Mouse (Mus musculus): ENCODE results near the gene Wfdc2. TPM values are rescaled to one million over a fixed set of nuclear protein-coding genes. Genes with fewer than 3 reads are reported as not detected.

Wfdc2 gene
- polyA plus RNA-seq, 1 experiment from 2014 or later: 5.5 TPM

DNA sequence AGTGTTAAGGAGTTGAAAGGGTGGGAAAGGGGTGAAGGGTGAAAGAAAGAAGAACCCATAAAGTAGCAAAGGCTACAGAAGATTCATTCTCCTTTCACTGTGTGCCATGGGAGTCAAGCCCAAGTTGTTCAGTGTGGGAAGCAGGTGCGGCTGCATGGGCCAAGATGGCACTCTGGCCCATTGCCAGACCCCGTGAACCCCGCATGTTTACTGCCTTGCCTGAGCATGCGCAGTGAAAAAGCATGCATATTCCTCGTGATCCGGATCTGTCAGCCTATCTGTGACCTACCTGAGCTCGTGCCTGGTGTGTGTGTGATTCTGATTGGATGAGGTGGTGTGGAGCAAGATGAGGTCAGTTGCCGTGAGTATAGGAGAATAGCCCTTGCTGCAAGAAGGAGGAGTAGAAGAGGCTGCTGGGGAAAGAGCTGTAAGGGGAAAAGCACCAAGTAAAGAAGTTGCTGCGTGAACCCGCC is 38.9 kb upstream of the Wfdc2 start:
- no peak for ATAC-seq (ENCODE audit: low FRiP score)
- 84% methylated on average over 10 of the region's 10 CpGs for WGBS
- no peak overlapping the region for H3K4me2 ChIP-seq

GRCm38 (mm10) chr2:164528557-164528956 is 33.7 kb upstream of the Wfdc2 start:
- Histone ChIP-seq H3K4me3 (no peak overlapping the region), H3K27ac (no peak overlapping the region), H3K9me3 (0 out of 2 replicates have a peak, but pooled peaks cover 8% of the 10 kb centered on the region), H3K4me1 (replicated peaks) (no peaks in the 10 kb centered on the region), H3K27me3 (no peaks in the 10 kb centered on the region), H3K36me3 (no peaks in the 10 kb centered on the region), H3K9ac (no peak overlapping the region), H3K4me2 (no peak overlapping the region)
- ATAC-seq (ENCODE audit: low FRiP score): no peak
- WGBS: 80% methylated on average over 5 of the region's 5 CpGs

More for the DNA sequence above, 38.9 kb upstream of the Wfdc2 start:
- Histone ChIP-seq H3K9me3 (0 out of 2 replicates have a peak, but pooled peaks cover 8% of the 10 kb centered on the region), H3K9ac (no peak overlapping the region), H3K27ac (no peak overlapping the region), H3K36me3 (no peaks in the 10 kb centered on the region), H3K4me3 (no peak overlapping the region), H3K27me3 (peaks cover 4% of the 10 kb centered on the region), H3K4me1 (replicated peaks) (peaks cover 9% of the 10 kb centered on the region; the same call in 1 of the 2 replicates)

GRCm38 (mm10) chr2:164531169-164531568 is 31.0 kb upstream of the Wfdc2 start:
- 5% methylated on average over 3 of the region's 3 CpGs for WGBS

GRCm38 (mm10) chr2:164534315-164534714 is 27.9 kb upstream of the Wfdc2 start:
- no peak overlapping the region for H3K27ac ChIP-seq
- H3K36me3 ChIP-seq: no peaks in the 10 kb centered on the region
- 82% methylated on average over 10 of the region's 10 CpGs for WGBS
- ATAC-seq (ENCODE audit: low FRiP score): no peak
- H3K9ac ChIP-seq: no peak overlapping the region
- H3K27me3 ChIP-seq: no peaks in the 10 kb centered on the region
- no peak overlapping the region for H3K4me2 ChIP-seq
- H3K4me3 ChIP-seq: no peak overlapping the region
- H3K9me3 ChIP-seq: no peaks in the 10 kb centered on the region
- no peaks in the 10 kb centered on the region for H3K4me1 ChIP-seq (replicated peaks)

More at GRCm38 (mm10) chr2:164531169-164531568, 31.0 kb upstream of the Wfdc2 start:
- H3K4me3 ChIP-seq: no peak overlapping the region
- ATAC-seq (ENCODE audit: low FRiP score): no peak
- H3K4me2 ChIP-seq: no peak overlapping the region
- H3K27ac ChIP-seq: no peak overlapping the region
- H3K36me3 ChIP-seq: no peaks in the 10 kb centered on the region
- H3K9me3 ChIP-seq: 0 out of 2 replicates have a peak, but pooled peaks cover 8% of the 10 kb centered on the region
- no peak overlapping the region for H3K9ac ChIP-seq
- H3K4me1 ChIP-seq (replicated peaks): no peaks in the 10 kb centered on the region
- H3K27me3 ChIP-seq: no peaks in the 10 kb centered on the region

DNA sequence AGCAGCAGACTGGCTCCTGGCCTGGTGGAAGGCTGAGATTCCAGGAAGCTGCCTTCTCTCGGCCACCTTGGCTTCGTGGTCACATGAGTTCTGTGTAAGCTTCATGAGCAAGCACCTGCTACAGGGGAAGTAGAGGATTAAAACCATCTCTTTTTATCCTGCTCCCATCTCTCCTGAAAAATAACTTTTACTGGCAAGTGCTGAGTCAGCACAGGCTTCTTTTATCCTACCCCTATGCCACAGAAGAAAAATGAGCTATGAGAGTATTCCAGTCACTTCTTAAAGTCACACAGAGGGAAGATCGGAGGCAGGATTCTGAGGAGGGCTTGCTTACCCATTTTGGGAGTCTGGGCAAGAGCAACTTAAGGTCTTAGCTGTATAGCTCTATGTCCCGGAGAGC is 25.2 kb upstream of the Wfdc2 start:
- Histone ChIP-seq H3K4me1 (replicated peaks) (no peaks in the 10 kb centered on the region), H3K27ac (no peak overlapping the region), H3K36me3 (no peaks in the 10 kb centered on the region), H3K4me3 (no peak overlapping the region), H3K9ac (no peak overlapping the region), H3K9me3 (no peaks in the 10 kb centered on the region), H3K27me3 (no peaks in the 10 kb centered on the region), H3K4me2 (no peak overlapping the region)
- ATAC-seq (ENCODE audit: low FRiP score): no peak
- WGBS: 88% methylated on average over 4 of the region's 4 CpGs

GRCm38 (mm10) chr2:164540652-164541427 is 21.4 kb upstream of the Wfdc2 start:
- WGBS: 54% methylated on average over 8 of the region's 8 CpGs
- H3K9me3 ChIP-seq: no peaks in the 10 kb centered on the region
- no peak overlapping the region for H3K4me2 ChIP-seq
- ATAC-seq (ENCODE audit: low FRiP score): no peak
- no peak overlapping the region for H3K27ac ChIP-seq
- no peak overlapping the region for H3K4me3 ChIP-seq
- 0 out of 2 replicates have a peak, but pooled peaks cover 3% of the 10 kb centered on the region for H3K27me3 ChIP-seq
- H3K4me1 ChIP-seq (replicated peaks): no peaks in the 10 kb centered on the region
- H3K36me3 ChIP-seq: no peaks in the 10 kb centered on the region
- H3K9ac ChIP-seq: no peak overlapping the region

GRCm38 (mm10) chr2:164542132-164542531 is 20.1 kb upstream of the Wfdc2 start:
- Histone ChIP-seq H3K36me3 (no peaks in the 10 kb centered on the region), H3K27ac (no peak overlapping the region), H3K4me3 (no peak overlapping the region), H3K9me3 (no peaks in the 10 kb centered on the region), H3K4me2 (no peak overlapping the region), H3K27me3 (0 out of 2 replicates have a peak, but pooled peaks cover 3% of the 10 kb centered on the region), H3K4me1 (replicated peaks) (no peaks in the 10 kb centered on the region), H3K9ac (no peak overlapping the region)
- WGBS: 84% methylated on average over 5 of the region's 5 CpGs
- no peak for ATAC-seq (ENCODE audit: low FRiP score)

DNA sequence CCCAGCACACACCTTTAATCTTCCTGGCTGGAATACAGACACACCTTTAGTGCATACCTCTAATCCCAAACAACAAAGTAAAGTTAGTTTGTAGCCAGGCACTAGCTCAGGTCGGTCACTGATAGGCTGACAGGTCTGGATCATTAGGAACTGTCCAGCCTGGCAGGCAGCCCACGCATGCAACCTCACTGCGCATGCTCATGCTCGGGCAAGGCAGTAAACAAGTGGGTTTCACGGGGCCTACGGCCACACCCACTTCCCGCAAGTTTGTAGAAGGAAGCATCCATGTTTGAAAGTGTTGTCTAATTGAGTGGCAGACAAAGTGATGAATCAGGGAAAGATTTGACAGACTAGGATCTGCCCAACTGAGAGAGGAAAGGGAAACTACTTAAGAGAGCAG is 19.6 kb upstream of the Wfdc2 start:
- Histone ChIP-seq H3K27me3 (0 out of 2 replicates have a peak, but pooled peaks cover 3% of the 10 kb centered on the region), H3K9ac (no peak overlapping the region), H3K9me3 (no peaks in the 10 kb centered on the region), H3K4me3 (no peak overlapping the region), H3K27ac (no peak overlapping the region), H3K4me2 (no peak overlapping the region), H3K4me1 (replicated peaks) (no peaks in the 10 kb centered on the region), H3K36me3 (no peaks in the 10 kb centered on the region)
- ATAC-seq (ENCODE audit: low FRiP score): no peak
- WGBS: 88% methylated on average over 7 of the region's 7 CpGs

DNA sequence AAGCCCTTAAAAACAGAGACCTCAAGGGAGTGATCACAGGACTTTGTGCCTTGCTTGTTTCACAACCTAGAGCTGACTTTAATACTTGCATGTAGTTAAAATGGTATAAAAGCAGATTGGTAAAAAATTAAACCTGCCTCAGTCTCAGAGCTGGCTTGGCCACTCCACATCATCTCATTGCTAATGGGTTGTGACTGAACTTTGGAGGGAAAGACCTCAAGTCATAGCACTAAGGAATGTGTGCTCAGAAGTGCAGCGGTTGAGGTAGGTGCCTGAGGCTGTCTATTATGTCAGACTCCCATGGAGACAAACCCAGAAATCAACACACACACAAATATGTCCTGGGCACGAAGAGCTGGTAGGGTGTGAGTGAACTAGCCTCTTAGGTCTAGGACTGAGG is 18.5 kb upstream of the Wfdc2 start:
- H3K27ac ChIP-seq: no peak overlapping the region
- no peak overlapping the region for H3K4me2 ChIP-seq
- H3K4me3 ChIP-seq: no peak overlapping the region
- 77% methylated on average over 2 of the region's 2 CpGs for WGBS
- 0 out of 2 replicates have a peak, but pooled peaks cover 3% of the 10 kb centered on the region for H3K27me3 ChIP-seq
- ATAC-seq (ENCODE audit: low FRiP score): no peak
- no peak overlapping the region for H3K9ac ChIP-seq
- H3K36me3 ChIP-seq: no peaks in the 10 kb centered on the region
- no peaks in the 10 kb centered on the region for H3K9me3 ChIP-seq
- no peaks in the 10 kb centered on the region for H3K4me1 ChIP-seq (replicated peaks)

DNA sequence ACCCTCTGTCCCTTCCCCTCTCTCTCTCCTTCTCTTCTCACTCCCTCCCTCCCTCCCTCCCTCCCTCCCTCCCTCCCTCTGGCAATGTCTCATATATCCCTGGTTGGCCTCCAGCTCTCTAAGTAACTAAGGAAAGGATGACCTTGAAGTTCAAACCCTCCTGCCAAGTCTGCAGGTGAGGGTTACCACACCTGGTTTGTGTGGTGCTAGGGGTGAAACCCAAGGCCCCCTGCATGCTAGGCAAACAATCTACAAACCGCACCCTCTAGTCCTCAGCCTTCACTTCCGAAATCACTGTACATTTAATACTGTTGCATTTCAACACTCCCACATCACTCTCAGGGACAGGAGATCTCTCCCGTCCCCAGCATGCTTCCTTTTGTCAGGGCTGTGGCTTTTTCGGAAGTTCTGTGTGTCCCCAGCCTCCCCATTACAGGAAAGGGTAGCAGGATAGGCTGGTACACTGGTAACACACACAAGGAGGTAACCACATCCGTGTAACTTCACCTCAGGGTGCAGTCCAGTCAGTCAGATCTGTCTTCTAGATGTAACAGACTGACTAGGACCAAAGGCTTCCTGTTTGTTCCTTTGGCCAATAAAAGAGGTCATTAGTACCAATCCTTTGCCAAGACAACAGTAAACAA is 17.6 kb upstream of the Wfdc2 start:
- no peak overlapping the region for H3K27ac ChIP-seq
- H3K4me3 ChIP-seq: no peak overlapping the region
- no peak overlapping the region for H3K9ac ChIP-seq
- WGBS: 49% methylated on average over 5 of the region's 5 CpGs
- H3K4me1 ChIP-seq (replicated peaks): no peaks in the 10 kb centered on the region
- no peaks in the 10 kb centered on the region for H3K36me3 ChIP-seq
- H3K4me2 ChIP-seq: no peak overlapping the region
- H3K27me3 ChIP-seq: 0 out of 2 replicates have a peak, but pooled peaks cover 6% of the 10 kb centered on the region
- no peak for ATAC-seq (ENCODE audit: low FRiP score)
- no peaks in the 10 kb centered on the region for H3K9me3 ChIP-seq

DNA sequence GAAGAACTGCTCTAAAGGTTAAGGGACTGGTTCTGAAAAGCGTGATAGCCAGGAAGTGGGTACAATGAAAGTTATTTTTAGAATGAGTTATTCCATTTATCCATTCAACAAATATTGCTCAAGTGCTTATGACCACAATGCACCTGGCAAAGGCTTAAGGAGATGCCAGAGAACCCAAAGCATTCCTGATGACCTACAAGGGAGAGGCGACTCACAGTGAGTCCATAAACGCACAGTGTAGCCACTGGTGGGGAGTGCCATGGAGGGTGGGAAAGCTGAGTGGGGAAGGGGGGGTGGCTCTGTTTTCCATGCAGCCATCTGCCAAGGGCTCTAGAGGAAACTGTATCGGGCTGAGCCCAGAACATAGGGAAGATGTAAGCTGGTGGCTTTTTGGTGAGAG is 12.9 kb upstream of the Wfdc2 start:
- Histone ChIP-seq H3K9ac (no peak overlapping the region), H3K4me3 (no peak overlapping the region), H3K4me1 (replicated peaks) (peaks cover 4% of the 10 kb centered on the region; the same call in 1 of the 2 replicates), H3K9me3 (no peaks in the 10 kb centered on the region), H3K36me3 (no peaks in the 10 kb centered on the region), H3K27ac (no peak overlapping the region), H3K27me3 (0 out of 2 replicates have a peak, but pooled peaks cover 16% of the 10 kb centered on the region), H3K4me2 (no peak overlapping the region)
- ATAC-seq (ENCODE audit: low FRiP score): no peak
- WGBS: 58% methylated on average over 4 of the region's 4 CpGs
